Mouse (Mus musculus): Measurements from ENCODE around the gene Elovl2. TPM values are rescaled to one million over a fixed set of nuclear protein-coding genes. Genes with fewer than 3 reads are reported as not detected.
A peak's percentile ranks its signal among the peaks of the same experiment; 100 is the strongest.
"Not testable (repeated sequence)": the region's sequence is repeated elsewhere in the genome, so short reads cannot be mapped to it uniquely, and the experiment has no call there.

Elovl2 gene
- total RNA-seq, 2 experiments from 2014 or later: 0.51 to 0.56 TPM

DNA sequence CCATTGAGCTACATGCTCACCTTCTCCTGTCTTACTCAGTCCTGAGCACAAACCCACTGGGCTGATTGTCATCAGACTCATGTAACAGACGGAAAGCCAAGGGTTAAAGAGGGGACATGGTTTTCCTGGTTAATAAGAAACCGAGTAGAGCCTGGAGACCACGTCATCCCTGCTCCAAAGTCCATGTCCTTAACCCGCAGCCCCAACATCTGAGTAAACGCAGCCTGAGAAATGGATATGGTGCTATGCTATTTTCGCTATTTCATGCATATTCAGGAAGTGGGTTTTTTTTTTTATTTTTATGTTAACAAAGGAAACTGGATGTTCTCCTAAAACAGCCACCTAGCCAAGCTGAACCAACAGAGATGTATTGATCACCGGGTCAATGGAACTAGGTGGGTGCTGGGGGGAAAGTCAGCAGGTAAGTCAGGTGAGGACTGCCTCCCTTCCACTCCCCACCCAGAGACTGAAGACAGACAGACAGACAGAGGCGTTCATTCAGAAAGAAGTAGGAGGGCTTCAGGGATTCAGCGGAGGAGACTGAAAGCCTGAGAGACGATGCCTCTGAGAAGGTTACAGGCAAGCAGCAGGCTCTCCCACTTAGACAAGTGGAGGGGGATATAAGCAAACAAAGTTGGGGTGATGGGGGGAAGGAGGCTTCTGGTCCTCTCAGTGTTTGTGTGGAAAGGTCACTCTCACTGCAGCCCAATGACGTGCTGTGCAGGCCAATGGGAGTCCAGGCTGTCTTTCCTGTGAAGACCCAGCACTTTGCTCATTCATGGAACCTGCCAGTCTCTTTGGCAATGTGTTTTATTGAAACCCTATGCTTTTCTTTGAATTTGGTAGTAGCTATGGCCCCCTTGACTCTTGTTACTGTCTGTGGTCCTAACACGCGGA, 15.9 kb upstream of the Elovl2 start:
- DNase-seq (ENCODE audit: low spot score in 2 of 2): no peak

DNA sequence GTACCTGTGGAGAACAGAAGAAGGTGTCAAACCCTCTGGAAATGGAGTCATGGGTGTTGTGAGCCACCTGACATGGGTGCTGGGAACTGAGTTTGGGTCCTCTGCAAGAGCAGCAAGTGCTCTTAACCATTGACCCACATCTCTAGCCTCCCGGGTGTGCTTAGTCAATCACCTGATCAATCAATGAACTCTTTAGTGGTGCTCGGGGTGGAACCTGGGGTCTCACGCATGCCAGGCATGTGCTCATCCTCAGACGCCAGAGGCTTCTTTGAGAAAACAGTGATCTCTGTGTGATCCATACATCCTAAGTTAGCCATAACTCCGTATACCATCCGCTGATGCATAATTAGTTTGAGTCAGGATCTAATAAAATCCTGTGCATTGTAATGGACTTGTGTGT, 15.0 kb upstream of the Elovl2 start:
- no peak for DNase-seq (ENCODE audit: low spot score in 2 of 2)

- DNase-seq (ENCODE audit: low spot score in 2 of 2): no peak
Observed at GRCm38 (mm10) chr13:41233241-41233640, 13.0 kb upstream of the Elovl2 start.

DNA sequence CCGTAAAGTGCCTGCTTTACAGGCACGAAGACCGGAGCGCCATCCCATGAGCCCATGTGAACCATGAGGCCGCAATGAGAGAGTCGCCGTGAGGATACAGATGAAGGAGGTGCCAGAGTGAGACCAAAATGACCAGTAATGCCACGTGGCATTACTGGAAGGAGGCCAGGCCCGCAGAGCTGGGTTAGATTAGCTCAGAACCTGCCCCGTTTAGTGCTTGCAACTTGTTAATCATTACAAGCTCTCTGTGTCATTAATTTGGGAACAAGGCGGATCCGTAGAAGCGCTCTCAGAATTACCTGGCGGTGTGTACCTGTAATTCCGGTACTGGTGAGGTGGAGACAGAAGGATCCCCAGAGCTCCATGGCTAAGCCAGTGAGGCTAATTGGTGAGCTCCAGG, 12.0 kb upstream of the Elovl2 start:
- DNase-seq (ENCODE audit: low spot score in 2 of 2): no peak

GRCm38 (mm10) chr13:41231389-41231983, 11.3 kb upstream of the Elovl2 start:
- no peak for DNase-seq (ENCODE audit: low spot score in 2 of 2)

- DNase-seq (ENCODE audit: low spot score in 2 of 2): no peak
Observed at GRCm38 (mm10) chr13:41230256-41230655, 10.1 kb upstream of the Elovl2 start.

DNA sequence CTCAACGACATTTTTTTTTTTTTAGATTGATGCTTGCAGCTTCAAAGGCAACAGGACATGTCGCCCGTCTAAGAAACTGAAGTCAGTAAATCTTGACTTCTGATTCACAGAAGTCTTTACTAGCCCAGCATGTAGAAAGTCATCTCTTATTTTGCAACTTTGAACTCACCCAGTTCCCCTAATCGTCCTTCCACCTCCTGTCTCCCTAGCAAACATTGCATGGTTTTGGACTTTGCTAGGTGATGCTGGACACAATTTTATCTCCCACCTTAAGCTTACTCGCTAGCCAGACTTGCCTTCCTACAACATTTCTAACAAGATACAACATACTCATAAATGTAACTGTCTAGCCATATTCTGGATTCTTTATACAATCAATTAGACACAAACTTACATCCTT, 7.9 kb upstream of the Elovl2 start:
- no peak for DNase-seq (ENCODE audit: low spot score in 2 of 2)

- no peak for DNase-seq (ENCODE audit: low spot score in 2 of 2)
Observed at GRCm38 (mm10) chr13:41226513-41226912, 6.3 kb upstream of the Elovl2 start.

GRCm38 (mm10) chr13:41219687-41220303, 410 bp downstream of the Elovl2 start:
- DNase-seq (ENCODE audit: low spot score in 2 of 2): peak in 1 of 2 experiments; percentile 6

- DNase-seq (ENCODE audit: low spot score in 2 of 2): no peak
Observed at GRCm38 (mm10) chr13:41219056-41219455, 1.1 kb downstream of the Elovl2 start.

- no peak for DNase-seq (ENCODE audit: low spot score in 2 of 2)
Observed at GRCm38 (mm10) chr13:41216236-41216635, 4.0 kb downstream of the Elovl2 start.

DNA sequence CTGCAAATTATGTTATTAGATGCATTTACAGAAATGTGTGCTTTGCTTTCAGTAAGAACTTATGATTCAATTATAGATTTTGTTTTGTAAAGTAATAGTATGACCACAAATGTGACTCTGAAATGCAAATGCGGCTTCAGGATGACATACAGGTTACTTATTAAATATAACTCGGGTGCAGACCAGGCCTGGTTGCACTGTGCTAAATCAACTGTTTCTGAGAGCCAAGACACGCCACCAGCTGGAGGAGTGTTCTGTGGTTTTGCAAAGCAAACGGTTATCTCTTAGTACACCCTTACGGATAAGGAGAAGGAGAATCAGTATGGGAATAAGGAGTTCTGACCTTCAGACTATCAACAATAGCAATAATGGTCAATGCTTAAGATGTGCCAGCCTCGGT, 4.5 kb downstream of the Elovl2 start:
- DNase-seq (ENCODE audit: low spot score in 2 of 2): no peak

GRCm38 (mm10) chr13:41212558-41213322, 7.5 kb downstream of the Elovl2 start:
- DNase-seq (ENCODE audit: low spot score in 2 of 2): no peak

DNA sequence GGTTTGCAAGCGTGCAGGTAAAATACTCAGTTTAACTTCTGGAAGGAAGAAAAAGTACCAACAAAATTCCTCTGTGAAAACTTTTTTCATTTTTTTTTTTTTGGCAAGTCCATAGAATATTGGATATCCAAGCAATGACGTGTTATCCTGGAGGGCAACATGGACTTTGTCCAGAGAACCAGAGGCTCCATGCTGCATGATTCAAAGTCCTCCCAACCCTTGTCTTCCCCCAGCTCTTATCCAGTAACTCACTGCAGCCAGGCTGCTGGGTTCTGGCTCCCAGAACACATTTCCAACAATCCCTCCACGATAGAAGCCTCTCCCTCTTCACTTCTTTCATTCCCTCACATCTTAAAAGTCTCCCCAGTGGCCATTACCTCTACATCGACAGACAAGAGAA, 8.9 kb downstream of the Elovl2 start:
- no peak for DNase-seq (ENCODE audit: low spot score in 2 of 2)

DNA sequence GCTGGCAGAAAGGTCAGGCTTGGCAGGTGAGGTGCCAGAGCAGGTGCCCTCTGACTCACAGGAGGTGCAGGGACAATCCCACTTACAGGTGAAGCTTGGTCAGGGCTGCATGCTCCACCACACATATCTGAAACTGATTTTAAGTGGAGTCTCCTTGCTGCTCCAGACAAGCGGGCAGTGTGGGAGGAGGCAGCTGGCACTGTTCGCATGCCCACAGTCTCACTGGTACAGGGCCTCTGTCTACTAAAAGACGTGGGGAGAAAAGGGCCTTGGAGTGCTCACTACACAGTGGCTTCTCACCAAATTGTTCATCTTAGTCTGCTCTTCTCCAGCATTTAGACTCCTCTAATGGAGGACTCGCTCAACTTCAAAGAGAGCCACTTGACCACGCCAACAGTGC, 14.0 kb downstream of the Elovl2 start:
- DNase-seq (ENCODE audit: low spot score in 2 of 2): no peak

DNA sequence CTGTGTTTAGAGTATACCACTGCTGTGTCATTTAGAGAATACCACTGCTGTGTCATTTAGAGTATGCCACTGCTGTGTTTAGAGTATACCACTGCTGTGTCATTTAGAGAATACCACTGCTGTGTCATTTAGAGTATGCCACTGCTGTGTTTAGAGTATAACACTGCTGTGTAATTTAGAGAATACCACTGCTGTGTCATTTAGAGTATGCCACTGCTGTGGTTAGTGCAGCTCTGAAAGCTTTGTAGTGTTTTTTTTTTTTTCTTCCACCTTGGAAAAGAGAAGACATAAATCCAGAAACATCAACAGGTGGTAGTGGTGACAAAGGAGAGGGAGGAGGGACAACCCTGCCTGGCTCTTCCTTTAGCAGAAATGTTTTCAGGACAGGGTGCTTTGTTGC, 14.6 kb downstream of the Elovl2 start:
- DNase-seq (ENCODE audit: low spot score in 2 of 2): not testable (repeated sequence)

GRCm38 (mm10) chr13:41203691-41204090, 16.5 kb downstream of the Elovl2 start:
- DNase-seq (ENCODE audit: low spot score in 2 of 2): no peak

- DNase-seq (ENCODE audit: low spot score in 2 of 2): no peak
Observed at GRCm38 (mm10) chr13:41203289-41203688, 16.9 kb downstream of the Elovl2 start.

- DNase-seq (ENCODE audit: low spot score in 2 of 2): no peak
Observed at GRCm38 (mm10) chr13:41200861-41201260, 19.3 kb downstream of the Elovl2 start.

GRCm38 (mm10) chr13:41195640-41196333, 24.4 kb downstream of the Elovl2 start:
- DNase-seq (ENCODE audit: low spot score in 2 of 2): no peak

DNA sequence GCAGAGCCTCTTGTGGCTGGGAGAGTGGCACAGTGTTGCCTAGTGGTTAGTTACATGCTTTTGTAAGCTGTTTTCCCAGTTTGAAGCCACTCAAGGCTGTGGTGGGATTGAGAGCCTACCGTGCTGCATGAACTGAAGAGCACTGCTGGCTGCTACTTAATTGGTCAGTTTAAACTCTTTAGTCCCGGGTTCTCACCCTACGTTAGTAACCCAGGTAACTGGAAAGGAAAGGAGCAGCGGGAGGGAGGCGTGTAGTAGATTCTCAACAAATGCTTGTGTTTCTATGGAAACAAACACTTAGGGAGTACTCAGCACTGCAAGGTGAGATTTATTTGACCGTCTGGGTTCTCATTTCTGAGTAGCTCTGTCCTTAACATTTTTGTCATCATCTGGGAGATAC, 32.3 kb downstream of the Elovl2 start:
- no peak for DNase-seq (ENCODE audit: low spot score in 2 of 2)

All from adrenal gland, adult 18-20 months (tissue).